Mouse (Mus musculus) kidney, adult 18-20 months (tissue): Measurements from ENCODE around the gene Auts2.

Experiments
- DNase-seq: peaks from one replicate; pipeline ENCODE4 v3.0.0; 2021

Auts2 gene

DNA sequence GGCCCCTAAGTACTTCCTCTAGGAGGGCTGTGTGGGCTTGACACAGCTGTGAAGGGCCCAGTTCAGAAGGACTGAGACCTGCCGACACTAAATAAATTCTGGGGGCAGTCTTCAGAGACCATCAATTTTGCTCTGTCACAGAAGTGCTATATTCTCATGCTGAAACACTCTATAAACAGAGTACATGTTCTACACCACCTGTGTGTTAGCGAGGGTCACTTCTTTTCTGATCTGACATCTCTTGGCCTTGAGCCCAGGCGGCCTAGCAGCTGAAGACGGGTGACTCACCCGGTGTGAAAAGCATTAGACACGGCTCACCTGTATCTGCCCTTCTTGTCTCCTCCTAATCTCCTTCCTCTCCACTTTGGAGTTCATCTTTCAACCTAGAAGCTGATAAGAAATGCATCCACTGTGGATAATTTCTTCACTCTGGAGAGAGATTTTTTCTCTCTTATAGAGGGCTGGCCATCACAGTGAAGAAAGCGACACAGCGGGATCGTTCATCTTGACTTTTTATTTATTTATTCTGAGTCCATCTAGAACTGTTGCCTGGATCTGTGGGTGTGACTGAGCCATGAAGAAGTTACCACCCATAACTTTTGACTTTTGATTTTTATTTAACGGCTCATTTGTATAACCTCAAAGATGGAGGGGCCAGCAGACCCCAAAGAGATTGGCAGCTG is 469.3 kb downstream of the Auts2 start:
- DNase-seq = no peak

DNA sequence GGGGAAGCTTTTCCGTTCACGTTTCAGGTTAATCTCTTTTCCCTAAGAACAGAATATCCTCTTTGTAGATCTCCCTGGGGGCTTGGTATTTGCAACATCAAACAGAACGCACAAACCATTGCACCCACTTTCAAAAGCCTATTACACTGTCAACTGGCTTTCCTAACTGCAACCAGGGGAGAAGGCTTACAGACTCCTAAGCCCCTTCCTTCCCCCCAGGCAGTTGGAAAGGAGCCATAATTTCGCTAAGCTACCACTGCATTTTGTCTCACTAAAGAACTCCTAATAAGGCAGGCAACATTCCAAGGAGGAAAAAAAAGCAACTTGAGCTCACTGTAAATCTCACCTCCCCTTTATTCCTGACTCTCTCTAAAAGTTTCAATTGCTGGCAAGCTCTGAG is 470.8 kb downstream of the Auts2 start:
- DNase-seq = no peak

DNA sequence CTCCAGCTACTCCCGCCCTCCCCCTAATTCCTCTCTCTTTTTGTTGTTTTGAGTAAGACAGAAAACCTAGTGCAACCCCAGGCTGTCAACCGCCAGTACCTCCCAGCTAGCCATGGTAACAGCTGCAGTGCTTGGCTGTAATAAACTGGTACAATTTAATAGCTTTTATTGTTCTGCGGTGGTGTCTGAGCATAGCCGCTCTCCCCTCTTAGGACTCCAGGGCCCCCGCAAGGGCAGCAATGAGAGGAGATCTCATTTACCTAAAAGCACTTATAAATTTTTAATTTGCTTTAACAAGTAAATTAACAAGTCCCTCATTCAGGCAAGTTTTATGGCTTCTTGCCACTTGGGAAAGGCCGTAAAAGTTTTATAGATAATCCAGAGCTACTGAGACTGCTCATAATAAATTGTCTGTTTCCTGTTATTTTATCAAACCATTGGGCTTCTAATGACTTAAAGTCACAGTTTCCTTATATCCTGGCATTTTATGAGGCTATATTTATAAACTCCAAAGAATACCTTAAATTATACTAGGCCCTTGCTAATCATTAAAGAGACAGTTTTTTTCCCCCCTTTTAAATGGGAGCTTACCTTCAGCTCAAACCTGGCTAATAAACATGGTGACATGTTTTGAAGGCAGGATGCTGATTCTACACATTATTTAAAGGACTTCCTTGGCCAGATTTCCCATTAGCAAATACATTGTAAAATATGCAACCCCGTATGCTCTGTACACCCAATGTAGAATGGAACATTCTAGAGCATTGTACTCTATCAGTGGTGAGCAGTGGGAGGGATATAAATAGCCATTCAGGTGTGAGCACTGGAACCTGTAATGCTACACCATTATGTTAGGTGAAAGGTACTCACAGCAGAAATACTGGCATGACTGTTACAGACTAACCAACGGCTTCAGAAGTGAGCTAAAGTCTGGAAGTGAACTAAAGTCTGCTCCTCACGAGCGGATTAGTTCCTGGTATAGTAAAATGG is 475.1 kb downstream of the Auts2 start:
- DNase-seq = peak; percentile 9

DNA sequence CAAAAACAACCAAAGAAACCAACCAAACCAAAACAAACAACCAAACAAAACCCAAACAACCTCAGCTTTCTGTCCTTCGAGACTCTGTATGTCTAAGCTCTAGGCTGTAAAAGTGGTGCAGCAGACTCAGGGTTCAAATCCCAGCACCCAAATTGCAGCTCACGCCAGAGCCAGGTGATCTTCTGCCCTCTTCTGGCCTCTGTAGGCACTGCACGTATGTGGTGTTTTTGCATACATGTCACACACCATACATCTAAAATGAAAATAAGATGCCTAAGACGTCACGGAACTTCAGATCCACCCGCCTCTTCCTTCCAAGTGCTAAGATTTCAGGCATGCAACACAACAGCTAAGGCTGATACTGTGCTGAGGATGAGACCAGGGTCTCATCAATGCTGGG is 483.0 kb downstream of the Auts2 start:
- no peak for DNase-seq

DNA sequence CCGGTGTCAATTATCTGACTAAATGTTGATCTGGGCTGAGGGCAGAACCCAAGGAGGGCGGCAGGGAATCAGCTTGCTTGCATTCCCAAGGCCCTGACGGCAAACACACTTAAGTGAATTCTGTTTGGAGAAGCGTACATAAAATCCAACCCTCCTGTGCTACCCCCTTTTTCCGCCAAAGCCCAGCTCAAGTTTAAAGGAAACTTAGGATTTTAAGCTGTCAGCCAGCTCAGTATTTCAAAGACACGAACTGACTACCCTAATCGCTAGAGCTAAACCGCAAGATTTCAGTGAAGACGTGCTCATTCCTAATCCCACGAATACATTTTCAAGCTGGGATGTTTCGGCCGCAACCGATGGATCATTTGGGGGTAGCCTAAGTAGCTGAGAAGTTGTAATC is 490.5 kb downstream of the Auts2 start:
- DNase-seq = no peak

DNA sequence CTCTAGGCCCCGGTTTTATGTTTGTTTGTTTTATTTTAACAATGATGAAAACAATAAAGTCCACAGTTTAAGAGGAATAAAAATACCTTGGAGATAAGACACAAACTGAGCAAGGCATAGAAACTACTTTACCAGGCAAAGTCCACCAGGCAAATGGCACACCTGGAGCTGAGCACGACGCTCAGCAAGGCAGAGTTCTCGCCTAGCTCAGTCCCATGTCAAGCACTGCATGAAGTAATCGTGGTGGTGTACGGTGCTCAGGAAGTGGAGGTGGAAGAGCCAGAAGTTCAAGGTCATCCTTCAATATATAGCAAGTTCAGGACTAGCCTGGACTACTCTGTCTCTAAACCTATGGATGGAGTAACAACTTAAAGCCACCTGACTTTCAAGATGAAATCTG is 503.6 kb downstream of the Auts2 start:
- DNase-seq = no peak

DNA sequence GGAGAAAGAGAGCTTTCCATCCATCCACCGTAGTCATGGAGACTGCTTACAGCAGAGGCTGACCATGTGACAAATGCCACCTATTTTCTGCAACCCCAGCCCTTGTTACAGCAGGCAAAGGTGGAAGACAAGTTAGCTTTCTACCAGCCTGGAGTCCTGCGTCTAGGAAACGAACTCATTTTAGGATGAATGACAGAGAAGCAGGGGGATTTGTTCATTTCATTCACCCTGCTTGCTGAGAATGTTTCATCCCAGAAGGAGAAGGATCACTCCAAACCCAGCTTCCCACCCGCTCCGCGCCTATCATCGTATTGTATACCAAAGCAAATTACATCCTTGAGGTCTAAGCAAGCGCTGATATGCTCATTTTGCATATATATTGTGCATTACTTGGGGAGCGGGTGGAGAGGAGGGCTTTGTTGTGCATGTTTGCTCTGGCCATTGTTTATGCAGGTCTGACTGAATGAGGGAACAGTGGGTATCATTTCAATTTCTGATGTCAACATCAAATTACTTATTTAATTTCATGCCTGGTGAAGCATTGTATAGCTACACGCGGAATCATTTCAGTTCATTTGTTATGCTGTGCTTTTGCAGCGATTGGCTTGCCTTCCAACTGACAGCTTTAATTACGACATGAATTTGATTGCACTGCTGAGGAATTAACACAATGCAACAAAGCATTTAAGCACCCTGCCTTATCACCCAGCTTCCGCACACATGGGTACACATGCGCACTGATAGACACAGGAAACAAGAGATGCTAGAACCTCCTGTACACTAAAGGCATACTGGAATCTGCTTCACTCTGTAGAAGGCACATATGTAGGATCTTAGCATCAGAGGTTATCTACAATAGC is 509.4 kb downstream of the Auts2 start:
- no peak for DNase-seq

DNA sequence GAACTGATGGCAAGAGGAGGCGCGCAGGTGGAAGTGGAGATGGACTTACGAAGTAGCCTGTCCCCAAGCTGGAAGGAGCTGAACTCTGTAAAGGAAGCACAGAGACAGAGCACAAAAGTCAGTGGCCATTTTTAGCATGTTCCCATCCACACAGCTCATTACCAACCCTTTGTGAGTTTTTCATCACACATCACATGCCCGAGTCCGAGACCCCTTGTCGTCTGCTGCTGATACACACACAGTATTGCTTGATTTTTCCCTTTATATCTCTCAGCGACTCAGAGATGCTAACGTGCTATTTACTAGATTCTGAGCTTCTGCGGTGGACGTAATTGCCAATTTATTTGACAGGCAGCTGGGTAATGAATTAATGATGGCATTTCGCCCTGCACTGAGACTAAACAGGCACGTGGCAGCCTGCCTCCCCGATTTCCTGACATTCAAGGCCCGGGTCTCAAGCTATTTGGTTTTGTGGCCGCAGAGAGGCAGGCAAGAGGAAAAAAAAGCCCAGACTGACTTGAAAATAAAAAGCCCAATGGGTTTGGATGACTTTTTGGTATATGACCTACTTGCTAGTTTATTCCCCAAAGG is 512.1 kb downstream of the Auts2 start:
- DNase-seq = no peak

DNA sequence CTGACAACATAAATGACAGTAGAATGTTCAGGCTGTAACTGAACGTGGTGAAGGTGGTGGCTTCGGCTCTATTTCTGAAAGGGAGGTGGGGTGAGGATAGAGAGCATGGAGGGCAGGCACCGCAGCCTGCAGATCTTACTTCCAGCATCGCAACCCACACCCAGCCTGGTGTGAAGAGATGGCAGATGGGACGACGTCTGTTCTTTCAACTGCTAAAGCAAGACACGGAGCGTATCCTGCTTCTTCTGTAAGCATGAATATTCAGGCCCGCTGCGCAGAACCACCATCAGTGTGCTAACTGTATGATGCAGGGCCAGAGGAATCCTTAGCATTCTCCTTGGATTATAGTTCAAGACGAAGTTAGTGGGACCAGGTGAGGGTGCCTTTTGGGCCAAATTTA is 513.5 kb downstream of the Auts2 start:
- DNase-seq = no peak

DNA sequence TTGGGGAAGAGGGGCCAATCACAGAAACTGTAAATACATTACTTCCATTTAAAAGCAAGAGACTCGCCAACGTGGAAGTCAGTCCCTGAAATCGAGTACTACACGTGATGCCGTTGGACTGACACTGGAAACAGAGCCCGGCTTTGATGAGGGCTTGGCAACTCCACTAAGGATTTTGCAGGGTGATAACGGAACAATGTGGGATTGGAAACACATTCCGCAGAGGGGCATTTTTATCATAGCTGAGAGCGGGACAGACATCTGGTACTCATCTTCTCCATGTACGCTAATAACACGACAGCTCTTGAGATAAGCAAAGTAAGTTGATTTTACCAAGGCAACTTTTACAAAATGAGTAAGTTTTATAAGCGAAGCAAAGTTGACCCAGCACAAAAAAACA is 514.1 kb downstream of the Auts2 start:
- no peak for DNase-seq

DNA sequence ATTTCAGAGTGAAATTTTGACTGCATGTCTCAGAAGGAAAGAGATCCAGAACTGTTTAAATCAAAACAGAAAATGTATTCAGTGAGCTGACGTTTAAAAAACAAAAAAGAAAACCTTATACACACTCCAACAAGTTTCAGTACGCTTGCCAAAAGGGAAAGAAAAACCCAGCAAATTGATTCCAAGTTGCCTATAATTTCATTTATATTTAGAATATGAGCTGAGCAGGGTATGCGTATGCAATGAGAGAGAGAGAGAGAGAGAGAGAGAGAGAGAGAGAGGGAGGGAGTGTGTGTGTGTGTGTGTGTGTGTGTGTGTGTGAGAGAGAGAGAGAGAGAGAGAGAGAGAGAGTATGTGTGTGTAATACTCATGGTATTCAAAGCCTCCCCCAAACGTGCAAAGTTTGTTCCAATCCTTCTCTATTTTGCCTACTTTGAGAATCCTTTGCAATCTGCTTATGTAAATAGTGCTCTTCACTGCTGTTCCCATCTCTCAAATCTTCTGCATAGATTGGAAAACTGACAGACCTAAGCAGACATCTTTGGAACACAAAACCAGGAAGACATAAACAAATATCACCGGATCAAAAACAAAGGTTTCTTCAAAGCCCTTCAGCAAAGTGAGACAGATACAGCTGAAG is 515.2 kb downstream of the Auts2 start:
- DNase-seq = no peak

DNA sequence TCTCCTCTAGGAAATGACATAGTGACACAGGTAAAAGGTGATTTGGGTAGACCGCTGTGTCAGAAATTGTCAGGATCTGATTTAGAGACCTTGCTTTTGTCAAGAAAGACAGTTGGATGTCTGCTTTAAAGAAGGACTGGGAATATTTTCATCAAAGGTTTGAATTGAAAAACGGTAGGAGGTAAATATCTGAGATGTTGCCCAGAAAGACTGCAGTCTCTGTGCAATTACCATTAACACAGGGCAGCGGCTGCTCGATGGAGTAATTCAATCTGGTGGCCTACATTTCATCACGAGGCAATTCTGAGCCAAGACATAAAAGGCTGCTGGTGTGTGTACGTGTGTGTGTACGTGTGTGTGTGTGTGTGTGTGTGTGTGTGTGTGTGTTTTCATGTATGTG is 529.8 kb downstream of the Auts2 start:
- DNase-seq = no peak

DNA sequence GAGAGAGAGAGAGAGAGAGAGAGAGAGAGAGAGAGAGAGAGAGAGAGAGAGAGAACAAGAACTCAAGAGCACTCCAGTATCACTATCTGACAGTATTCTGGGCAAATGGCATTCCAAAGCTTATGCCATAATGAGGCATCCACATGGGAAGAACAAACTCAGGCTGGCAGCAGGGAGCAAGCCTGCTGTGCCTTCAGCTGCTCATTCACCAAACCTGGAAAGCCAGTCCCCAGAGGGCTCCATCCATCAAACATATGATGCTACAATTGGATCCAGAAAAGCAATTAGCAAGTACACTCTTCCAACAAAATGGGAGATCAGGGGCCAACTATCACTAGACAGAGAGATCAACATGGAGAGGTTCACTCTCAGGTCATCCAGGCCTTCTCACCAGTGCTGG is 531.3 kb downstream of the Auts2 start:
- no peak for DNase-seq

DNA sequence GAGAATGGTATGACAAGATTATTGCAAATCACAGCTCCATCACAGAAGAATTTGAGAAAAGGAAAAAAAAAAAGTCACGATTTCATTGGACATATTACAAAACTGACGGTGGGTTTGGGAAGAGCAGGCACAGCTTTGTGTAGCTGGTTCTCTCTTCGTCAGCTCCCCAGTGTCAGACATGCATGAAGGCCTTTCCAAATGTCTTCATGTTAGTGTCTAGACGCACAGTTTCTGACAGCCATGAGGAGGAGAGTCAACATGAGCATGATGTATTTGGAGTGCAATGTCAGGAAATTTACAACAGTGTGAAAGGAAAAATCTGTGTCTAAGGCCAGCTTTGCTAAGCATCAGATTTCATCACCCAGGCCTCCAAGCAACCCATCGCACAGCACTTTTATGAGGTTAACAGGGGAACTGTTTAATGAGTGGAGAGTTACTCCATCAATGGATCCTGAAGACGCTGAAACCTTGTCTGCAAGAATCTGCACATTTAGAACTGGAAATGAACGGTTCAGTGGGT is 534.4 kb downstream of the Auts2 start:
- DNase-seq = no peak

DNA sequence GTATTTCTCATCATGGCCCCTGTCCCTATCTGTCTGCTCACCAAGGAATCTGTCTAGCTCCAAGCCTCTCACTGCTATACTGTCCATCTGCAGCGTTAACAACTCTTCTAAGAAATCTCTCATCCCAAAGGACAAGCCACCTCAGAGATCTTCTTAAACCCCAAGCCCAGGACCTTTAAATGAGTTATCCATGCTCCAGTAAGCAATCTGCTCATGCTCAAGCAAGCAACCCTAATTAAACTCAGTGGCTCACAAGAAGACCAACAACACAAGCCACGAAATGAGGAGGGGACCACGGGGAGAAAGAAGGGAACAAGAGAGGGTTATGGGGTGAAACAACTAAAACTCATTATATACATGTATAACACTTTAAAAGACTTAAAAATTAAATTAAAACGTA is 535.2 kb downstream of the Auts2 start:
- DNase-seq = no peak

DNA sequence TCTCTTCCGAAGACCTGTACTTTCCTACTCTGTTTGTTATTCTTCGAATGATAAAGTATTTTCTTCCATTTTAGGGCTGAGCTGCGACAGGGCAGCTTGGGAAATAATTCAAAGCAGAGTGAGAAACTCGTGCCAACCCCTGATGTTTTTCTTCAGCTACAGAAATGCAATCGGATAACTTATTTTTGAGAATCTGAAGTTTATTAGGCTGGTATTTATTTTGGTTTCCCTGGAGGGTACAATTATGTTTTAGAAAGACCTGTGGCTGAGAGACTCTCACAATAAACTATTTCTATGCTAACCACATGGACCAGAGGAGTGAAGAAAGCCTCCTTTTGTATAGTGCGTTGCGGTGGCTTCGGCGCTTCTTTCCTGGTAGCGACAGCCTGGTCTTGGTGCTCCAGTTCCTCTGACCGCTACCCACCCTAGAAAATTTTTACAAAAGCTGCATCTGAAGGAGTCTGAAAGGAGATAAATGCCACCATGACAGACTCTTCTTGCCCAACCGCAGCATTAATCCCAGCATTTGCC is 550.4 kb downstream of the Auts2 start:
- DNase-seq = no peak

DNA sequence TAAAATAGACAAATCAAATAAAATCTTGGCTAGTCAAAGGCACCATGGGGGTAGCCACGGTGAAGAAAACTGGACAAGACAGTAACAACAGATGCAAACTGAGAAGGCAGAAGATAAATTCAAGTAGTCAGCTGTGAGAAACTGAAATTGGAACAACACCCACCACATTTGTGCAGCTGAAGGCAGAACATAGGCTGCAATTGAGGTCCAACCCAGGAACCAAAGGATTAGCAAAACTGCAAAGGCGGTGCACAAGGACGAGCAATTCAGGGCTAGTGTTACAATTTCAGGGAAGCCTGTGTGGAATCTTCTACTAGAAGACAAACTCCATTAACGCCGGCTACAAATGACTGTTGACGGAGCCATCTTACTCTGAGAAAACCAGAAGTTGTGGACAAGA is 550.9 kb downstream of the Auts2 start:
- DNase-seq = no peak

DNA sequence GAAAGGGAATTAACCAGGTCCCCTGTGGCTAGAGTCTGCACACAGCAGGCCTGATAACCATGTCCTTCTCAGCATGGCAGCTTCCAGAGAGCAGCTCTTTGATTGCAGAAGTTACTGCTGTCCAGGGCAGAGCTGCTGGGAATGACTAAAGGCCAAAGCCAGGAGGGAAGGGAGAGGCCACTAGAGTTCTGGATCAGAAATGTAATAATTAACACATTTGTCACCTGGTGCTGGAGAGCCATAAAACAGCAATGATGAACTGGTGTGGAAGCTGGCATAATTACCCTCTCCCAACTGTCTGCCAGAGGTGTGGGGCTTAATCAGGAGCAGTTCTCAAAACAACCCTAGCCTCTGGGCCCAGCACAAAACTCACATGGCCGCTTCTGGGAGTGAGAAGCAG is 552.6 kb downstream of the Auts2 start:
- no peak for DNase-seq

DNA sequence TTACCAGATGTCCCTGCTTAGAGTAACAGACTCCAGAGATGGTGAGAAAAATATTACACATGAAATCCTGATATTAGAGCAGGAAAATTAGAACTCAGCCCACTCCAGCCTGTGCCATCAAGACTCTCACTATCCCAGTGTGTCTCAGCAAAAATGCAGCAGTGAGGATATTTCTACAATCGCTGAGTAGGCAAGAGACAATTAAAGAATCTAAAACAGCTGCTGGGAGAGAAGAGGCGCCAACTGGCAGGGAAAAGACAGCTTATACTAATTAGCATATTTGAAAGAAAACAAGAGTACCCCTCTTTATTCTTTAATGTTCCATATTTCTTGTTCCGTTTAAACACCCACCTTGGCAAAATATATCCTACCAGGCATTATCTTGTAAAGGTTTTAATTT is 561.7 kb downstream of the Auts2 start:
- no peak for DNase-seq

DNA sequence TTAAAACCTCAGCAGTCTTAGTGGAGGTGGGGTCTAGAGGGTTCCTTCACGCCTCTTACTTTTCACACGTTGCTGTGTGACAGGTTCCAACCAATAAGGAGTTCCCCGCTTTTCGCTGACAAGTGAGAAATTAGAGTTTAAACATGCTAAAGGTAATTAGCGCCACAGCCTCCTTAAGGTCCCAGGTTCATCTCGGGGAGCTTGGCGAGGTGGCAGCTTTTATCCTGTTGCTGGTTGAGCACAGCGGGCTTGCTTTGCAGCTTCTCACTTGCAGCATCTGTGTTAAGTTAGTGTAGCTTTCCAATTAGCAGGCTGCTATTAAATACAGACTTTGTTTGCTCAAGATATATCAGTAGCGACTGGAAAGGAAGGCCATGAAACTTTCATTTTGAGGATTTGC is 564.2 kb downstream of the Auts2 start:
- no peak for DNase-seq

DNA sequence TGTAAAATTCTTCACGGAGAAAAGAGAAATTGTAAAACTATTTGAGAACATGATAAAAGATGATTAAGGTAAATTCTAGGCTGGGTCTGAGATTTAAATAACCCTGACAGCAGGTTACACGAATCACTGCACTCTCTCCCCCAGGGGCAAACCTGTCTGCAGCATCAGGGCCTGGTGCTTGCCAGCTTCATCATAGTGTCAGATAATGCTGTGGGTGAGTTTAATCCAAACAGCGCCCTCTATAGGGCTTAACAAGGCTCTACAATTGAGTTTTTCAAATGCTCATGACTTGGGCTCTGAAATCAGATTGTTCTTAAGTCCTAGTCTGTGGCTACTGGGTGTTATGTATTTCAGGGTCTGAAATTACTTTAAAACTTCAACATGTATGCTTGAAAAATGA is 565.6 kb downstream of the Auts2 start:
- no peak for DNase-seq

DNA sequence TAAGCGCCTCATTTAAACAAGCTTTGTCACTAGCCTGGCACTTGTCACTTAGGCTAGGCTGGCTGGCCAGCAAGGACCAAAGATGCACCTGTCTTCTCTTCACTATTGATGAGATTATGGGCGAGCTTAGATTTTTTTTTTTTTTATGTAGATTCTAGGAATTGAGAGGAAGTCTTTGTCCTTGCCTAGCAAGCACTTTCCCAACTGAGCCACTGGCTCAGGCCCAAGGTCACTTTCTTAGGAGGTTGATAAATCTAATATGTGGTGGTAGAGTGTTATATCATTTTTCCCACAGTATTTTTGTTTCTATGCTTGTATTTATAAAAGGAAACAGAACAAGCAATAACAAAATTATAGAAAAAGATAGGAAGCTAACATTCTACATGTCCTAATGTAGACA is 571.2 kb downstream of the Auts2 start:
- DNase-seq = no peak
